Mouse (Mus musculus): ENCODE measurements at regions not wholly inside any gene's neighbourhood (a gene's known extent, or its start where the extent isn't known, plus 50 kb on each side); places are given as distances from the start of the nearest gene placed in this dataset.

GRCm38 (mm10) chr15:51255203-51255615 is 2629.5 kb upstream of the Gm7489 start:
- in situ Hi-C loops (cut with MseI, MboI), result no loop called here

DNA sequence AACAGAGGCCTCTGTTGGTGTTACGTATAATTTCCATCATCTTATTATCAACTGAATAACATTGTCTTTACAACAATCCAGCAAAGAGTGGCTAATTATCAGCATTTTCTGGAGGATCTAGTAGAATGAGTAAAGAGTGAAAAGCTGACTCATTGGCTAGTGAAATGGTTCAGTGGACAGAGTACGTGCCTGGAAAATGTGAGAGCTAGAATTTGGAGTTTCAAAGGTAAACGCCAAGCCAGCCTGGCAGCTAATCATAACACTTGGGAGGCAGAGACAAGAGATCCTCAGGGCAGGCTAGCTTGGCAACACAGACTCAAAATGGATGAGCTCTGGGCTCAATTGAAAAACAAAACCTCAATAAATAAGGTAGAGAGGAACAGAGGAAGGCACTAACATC is 2628.0 kb upstream of the Gm7489 start:
- in situ Hi-C loops (cut with MseI, MboI), result no loop called here

DNA sequence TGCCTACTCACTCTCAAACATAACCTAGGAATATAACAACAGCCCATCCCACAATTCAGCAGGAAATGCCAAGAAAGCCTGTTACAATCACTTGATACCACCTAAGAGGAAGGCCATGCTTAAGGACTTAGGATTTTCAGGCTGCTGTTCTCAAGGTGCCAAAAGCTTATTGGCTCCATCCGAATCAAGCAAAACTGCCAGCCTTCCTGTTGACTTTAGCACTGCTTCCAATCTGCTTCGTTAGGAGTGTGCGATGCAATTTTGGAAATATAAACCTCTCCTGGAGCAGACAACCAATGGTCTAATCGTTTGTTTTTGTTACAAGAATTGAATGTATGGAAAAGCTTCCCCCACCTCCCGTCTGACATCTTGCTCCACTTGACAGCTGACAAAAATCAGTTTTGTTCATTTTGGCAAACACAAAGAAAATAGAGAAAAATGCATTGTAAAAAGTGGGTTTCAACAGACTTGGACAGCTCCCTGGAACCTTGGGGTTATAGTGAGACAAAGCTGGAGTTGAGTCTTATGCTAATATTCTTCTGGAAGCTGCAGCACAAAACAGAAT is 2620.0 kb upstream of the Gm7489 start:
- in situ Hi-C loops (cut with MseI, MboI), result no loop called here

- in situ Hi-C loops (cut with MseI, MboI), result no loop called here
Measured at GRCm38 (mm10) chr15:51265971-51266370, 2618.7 kb upstream of the Gm7489 start.

DNA sequence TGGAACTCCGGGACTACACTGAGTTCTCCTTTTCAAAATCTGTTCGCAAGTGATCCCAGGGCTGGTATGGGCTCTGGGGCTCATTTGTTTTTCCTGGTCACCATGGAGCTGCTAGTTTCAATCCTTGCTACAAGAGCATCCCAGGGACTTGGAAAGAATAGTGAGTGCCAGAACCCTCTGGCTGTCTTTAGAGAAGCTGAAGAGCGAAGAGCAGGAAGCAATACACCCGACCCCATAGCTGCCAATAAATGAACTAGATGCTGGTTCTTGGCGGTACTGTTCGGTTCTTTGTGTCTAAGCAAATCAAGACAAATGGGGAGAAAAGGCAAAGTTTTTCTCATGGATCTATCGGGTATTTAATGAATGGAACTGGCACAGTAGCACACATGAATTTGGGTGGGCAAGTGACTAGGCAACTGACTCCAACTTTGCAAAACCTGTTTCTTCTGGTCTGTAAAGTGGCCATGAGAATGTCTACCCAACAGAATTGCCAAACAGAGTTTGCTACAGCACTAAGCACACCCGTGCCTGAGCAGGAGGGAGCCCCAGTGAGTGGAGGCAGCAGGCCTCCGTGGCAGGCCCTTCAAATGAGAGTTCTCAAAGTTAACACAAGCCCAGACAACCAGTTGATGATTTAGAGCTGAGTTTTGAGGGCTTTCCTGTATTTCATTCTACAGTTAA is 2612.9 kb upstream of the Gm7489 start:
- in situ Hi-C loops (cut with MseI, MboI), result no loop called here

DNA sequence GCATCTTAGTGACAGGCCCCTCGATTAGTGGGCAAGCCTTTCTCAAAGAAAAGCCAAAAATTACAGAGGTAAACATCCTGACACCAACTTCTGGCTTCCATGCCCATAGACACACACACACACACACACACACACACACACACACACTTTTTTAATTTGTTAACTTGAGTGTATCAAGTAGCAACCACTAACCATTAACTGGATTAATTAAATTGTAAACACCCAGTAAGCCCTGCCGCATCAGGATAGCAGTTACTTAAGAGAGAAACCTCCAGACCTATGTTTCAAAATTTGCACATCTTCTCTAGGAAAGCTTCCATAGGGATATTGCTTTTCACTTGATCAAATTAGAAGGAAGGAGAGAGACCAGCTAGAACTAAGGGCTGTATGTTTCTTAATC is 2599.4 kb upstream of the Gm7489 start:
- in situ Hi-C loops (cut with MseI, MboI), result no loop called here

GRCm38 (mm10) chr15:51286352-51286751 is 2598.4 kb upstream of the Gm7489 start:
- in situ Hi-C loops (cut with MseI, MboI), result no loop called here

GRCm38 (mm10) chr15:51288911-51289432 is 2595.7 kb upstream of the Gm7489 start:
- in situ Hi-C loops (cut with MseI, MboI), result no loop called here

DNA sequence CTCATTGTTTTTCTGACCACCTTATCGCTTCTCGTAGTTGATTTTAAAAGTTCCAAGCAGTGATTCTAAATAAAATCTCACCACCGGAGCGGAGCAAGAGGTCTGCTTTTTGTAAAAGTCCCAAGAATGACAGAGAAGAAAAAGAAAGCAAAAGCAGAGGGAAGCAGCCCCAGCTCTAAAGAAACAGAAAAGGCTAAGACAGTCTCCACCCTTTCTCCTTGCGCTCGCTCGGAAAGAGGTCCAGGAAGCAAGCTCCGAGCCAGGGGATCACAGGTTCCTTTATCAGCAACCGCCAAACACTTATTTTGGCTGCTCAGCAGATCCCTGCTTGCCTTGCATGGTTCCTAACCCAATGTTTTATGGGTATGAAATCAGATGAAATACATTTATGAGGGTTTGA is 2594.8 kb upstream of the Gm7489 start:
- in situ Hi-C loops (cut with MseI, MboI), result no loop called here

- in situ Hi-C loops (cut with MseI, MboI), result no loop called here
Measured at GRCm38 (mm10) chr15:51291183-51291582, 2593.5 kb upstream of the Gm7489 start.

DNA sequence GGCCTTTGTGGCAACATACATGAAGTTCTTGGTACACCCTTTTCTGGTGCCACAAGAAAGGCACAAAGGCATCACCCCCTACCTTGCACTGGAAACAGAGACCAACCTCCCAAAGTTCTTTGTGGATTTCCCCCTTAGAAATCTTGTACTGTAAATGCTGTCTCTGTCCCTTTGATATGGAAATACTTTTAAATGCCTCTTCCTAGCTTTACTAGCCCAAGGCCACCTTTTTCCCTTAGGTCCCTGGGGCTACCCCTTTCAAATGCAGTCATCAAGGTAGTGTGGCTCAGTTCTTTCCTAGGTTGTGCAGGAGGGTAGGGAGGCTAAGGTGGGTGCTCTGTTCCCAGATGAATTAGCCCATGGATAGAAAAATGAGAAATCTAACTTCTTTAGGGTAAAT is 2587.9 kb upstream of the Gm7489 start:
- in situ Hi-C loops (cut with MseI, MboI), result no loop called here

GRCm38 (mm10) chr15:51318072-51318471 is 2566.6 kb upstream of the Gm7489 start:
- in situ Hi-C loops (cut with MseI, MboI), result no loop called here

GRCm38 (mm10) chr15:51318760-51319159 is 2565.9 kb upstream of the Gm7489 start:
- in situ Hi-C loops (cut with MseI, MboI), result no loop called here

GRCm38 (mm10) chr15:51320366-51320894 is 2564.3 kb upstream of the Gm7489 start:
- in situ Hi-C loops (cut with MseI, MboI), result no loop called here

DNA sequence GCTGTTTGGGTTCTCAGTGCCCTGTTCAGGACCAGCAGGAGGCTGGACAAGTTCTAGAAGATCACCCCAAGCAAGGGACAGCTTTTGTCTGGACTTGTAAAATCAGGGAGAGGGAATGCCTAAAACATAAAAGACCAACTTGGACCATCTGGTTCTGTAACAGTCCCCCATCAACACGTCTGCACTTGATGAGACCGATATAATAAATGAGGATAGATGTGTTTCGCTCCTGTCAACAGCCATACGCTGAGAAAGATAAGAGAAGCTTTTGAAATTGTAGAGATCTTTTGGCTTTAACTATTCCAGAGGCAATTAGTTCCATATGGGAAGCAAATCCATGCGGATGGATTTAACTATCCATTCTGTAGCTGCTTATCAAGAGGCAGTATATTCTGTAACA is 2561.4 kb upstream of the Gm7489 start:
- in situ Hi-C loops (cut with MseI, MboI), result no loop called here

- in situ Hi-C loops (cut with MseI, MboI), result no loop called here
Measured at GRCm38 (mm10) chr15:51324211-51324610, 2560.5 kb upstream of the Gm7489 start.

GRCm38 (mm10) chr15:51327702-51328101 is 2557.0 kb upstream of the Gm7489 start:
- in situ Hi-C loops (cut with MseI, MboI), result no loop called here

DNA sequence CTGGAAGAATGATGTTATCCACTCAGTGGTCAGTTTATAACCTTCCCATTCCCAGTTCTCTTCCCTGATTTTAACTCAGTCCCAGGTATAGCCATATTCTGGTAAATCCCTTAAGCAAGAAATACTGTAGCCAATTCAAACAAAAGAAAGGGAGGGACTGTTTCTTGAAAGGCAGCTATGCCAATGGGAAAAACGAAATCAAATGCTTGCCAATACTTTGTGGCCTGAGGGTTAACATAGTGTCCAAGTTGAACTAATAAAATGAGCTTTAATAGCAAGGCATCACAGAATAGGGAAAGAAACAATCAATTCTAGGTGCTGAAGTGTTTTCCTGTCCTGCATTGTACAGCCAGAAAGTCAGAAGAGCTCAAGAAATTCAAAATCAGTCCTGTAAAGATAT is 2548.3 kb upstream of the Gm7489 start:
- in situ Hi-C loops (cut with MseI, MboI), result no loop called here

GRCm38 (mm10) chr15:51346301-51346700 is 2538.4 kb upstream of the Gm7489 start:
- in situ Hi-C loops (cut with MseI, MboI), result no loop called here

DNA sequence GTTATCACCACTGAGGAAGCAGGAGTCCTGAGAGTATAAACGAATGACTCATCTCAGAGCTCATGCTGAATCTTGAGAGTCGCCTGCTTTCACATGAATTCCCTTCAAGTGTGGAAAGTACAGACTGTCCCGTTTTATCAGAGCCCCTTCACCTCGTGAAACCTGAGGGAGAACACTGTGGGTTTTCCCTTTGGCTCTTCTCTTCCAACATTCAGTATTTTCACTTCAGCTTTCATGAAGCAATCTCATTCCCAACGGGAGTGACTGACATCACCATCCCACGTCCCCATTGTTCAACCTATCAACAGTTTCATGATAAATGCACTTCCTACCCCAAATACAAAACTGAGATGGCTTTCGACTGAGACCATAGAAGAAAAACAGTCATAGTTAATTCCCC is 2521.3 kb upstream of the Gm7489 start:
- in situ Hi-C loops (cut with MseI, MboI), result no loop called here

GRCm38 (mm10) chr15:51371162-51371561 is 2513.5 kb upstream of the Gm7489 start:
- in situ Hi-C loops (cut with MseI, MboI), result no loop called here

DNA sequence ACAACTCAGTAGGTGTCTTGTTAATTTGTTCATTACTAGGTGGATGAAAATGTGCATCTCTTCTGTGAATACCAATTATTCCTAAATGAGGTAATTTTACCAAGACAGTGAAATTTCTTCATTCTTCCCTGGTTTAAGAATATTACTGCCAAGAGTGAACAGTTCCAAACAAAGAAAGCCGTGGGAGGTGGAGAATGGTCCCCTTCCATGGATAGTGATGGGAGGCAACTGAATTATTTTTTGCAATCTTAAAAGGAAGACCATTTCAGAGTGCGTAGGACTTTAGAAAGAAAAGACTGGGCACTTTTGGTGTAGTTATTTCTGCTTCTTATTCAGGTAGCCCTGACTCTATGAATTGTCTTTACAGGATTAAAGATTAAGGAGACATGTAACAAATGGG is 2494.3 kb upstream of the Gm7489 start:
- in situ Hi-C loops (cut with MseI, MboI), result no loop called here

- in situ Hi-C loops (cut with MseI, MboI), result no loop called here
Measured at GRCm38 (mm10) chr15:51391352-51391751, 2493.4 kb upstream of the Gm7489 start.

Data from mouse trophoblast stem cell (cell line).